Mouse (Mus musculus) lung, postnatal 0 days (tissue): ENCODE results near the gene Gm49373. TPM values are rescaled to one million over a fixed set of nuclear protein-coding genes. Genes with fewer than 3 reads are reported as not detected.

Experiments
- ATAC-seq: fragments of 200-750 bp; cut with Nextera tagmentation; 2 replicates; pipeline ENCODE4 v1.8.0; 2017; ENCODE audit warnings: moderate library complexity
- DNase-seq: peaks from one replicate; pipeline ENCODE4 v3.0.0-alpha.2; 2016; ENCODE audit warnings: low spot score
- H3K27ac ChIP-seq: fragments of 300-500 bp; sonication (generic); 2 replicates; pipeline ENCODE4 v1.5.1; 2014; ENCODE audit warnings: antibody characterized with exemption, mild to moderate bottlenecking, low read length, mixed read lengths
- H3K27me3 ChIP-seq: fragments of 300-500 bp; sonication (generic); replicated peaks from 2 replicates; pipeline ENCODE4 v1.6.1; 2014; ENCODE audit warnings: low read length, mixed read lengths; ENCODE audit not compliant: insufficient read depth
- H3K36me3 ChIP-seq: fragments of 300-500 bp; sonication (generic); 2 replicates; pipeline ENCODE4 v1.6.1; 2014; ENCODE audit warnings: low read length, mixed read lengths; ENCODE audit not compliant: insufficient read depth
- H3K4me1 ChIP-seq: fragments of 300-500 bp; sonication (generic); 2 replicates; pipeline ENCODE4 v1.6.1; 2014; ENCODE audit warnings: antibody characterized with exemption, low read depth, low read length, mixed read lengths; ENCODE audit not compliant: insufficient read depth
- H3K4me2 ChIP-seq: fragments of 300-500 bp; sonication (generic); replicated peaks from 2 replicates; pipeline ENCODE4 v1.6.1; 2014; ENCODE audit warnings: low read depth, mild to moderate bottlenecking, low read length, moderate library complexity, mixed read lengths
- H3K4me3 ChIP-seq: fragments of 300-500 bp; sonication (generic); 2 replicates; pipeline ENCODE4 v1.5.1; 2014; ENCODE audit warnings: low read depth, low read length
- H3K9ac ChIP-seq: fragments of 300-500 bp; sonication (generic); replicated peaks from 2 replicates; pipeline ENCODE4 v1.6.1; 2014; ENCODE audit warnings: low read depth, mild to moderate bottlenecking
- H3K9me3 ChIP-seq: fragments of 300-500 bp; sonication (generic); 2 replicates; pipeline ENCODE4 v1.6.1; 2016; ENCODE audit warnings: low read length, mixed read lengths
- CTCF ChIP-seq: IDR thresholded peaks from 2 replicates; pipeline ENCODE4 v1.5.1; 2016; ENCODE audit warnings: antibody characterized with exemption, mild to moderate bottlenecking
- EP300 ChIP-seq: IDR thresholded peaks from 2 replicates; pipeline ENCODE4 v1.6.1; 2016; ENCODE audit warnings: antibody characterized with exemption, mild to moderate bottlenecking, control low read depth
- WGBS: fragments of 180-500 bp; shearing (Covaris S2); extraction: QIAGEN DNeasy Blood & Tissue Kit; methylation state at CpG from one replicate; pipeline ENCODE4 v1.1.7; 2014; 5-methylcytosine and 5-hydroxymethylcytosine counted together
- polyA plus RNA-seq: library from polyadenylated mRNA; unstranded; fragments of >200 nt; fragmentation: Nextera tagmentation; extraction: Ambion mirVana; gene quantifications from 2 replicates; pipeline ENCODE4 v1.2.1, GENCODE M21; 2015

The Gm49373 gene
- polyA plus RNA-seq, 1 experiment from 2014 or later: 0.11 TPM

- WGBS: 76% methylated on average over 9 of the region's 9 CpGs
- H3K27me3 ChIP-seq: no peaks in the 10 kb centered on the region
- no peak overlapping the region for H3K27ac ChIP-seq
- no peak overlapping the region for H3K9ac ChIP-seq
- no peaks in the 10 kb centered on the region for H3K9me3 ChIP-seq
- no peak overlapping the region for H3K4me3 ChIP-seq
- no peaks in the 10 kb centered on the region for H3K4me1 ChIP-seq
- no peak for DNase-seq
- no peak overlapping the region for H3K4me2 ChIP-seq
- H3K36me3 ChIP-seq: peaks cover 70% of the 10 kb centered on the region
- no peak for ATAC-seq
- TF ChIP-seq CTCF (no peak), EP300 (no peak)
Observed at GRCm38 (mm10) chr9:21081127-21081526, 8.2 kb upstream of the Gm49373 start.

- Histone ChIP-seq H3K9ac (no peak overlapping the region), H3K4me3 (no peak overlapping the region), H3K4me1 (no peaks in the 10 kb centered on the region), H3K9me3 (no peaks in the 10 kb centered on the region), H3K36me3 (peaks cover 42% of the 10 kb centered on the region), H3K27ac (no peak overlapping the region), H3K27me3 (no peaks in the 10 kb centered on the region), H3K4me2 (no peak overlapping the region)
- WGBS: 76% methylated on average over 3 of the region's 3 CpGs
- TF ChIP-seq EP300 (no peak), CTCF (no peak)
- no peak for ATAC-seq
- DNase-seq: no peak
Observed at GRCm38 (mm10) chr9:21075625-21076024, 2.7 kb upstream of the Gm49373 start.

- Histone ChIP-seq H3K4me1 (no peaks in the 10 kb centered on the region), H3K9me3 (no peaks in the 10 kb centered on the region), H3K4me3 (no peak overlapping the region), H3K27ac (peak overlapping the region; percentile 63; the same call in 1 of the 2 replicates), H3K4me2 (0 out of 2 replicates have a peak overlapping the region, but pooled peaks have one; percentile 96), H3K27me3 (no peaks in the 10 kb centered on the region), H3K9ac (no peak overlapping the region), H3K36me3 (peaks cover 29% of the 10 kb centered on the region; the same call in 1 of the 2 replicates)
- no peak for DNase-seq
- no peak for ATAC-seq
- WGBS: 86% methylated on average over 1 of the region's 1 CpGs
- no peak for TF ChIP-seq CTCF
- no peak for TF ChIP-seq EP300
Observed at GRCm38 (mm10) chr9:21074173-21074572, 1.3 kb upstream of the Gm49373 start.

- no peak for DNase-seq
- Histone ChIP-seq H3K4me1 (no peaks in the 10 kb centered on the region), H3K9me3 (no peaks in the 10 kb centered on the region), H3K4me2 (peak overlapping the region; percentile 96), H3K27me3 (no peaks in the 10 kb centered on the region), H3K9ac (peak overlapping the region; percentile 65), H3K27ac (no peak overlapping the region), H3K4me3 (peak overlapping the region; percentile 69), H3K36me3 (peaks cover 17% of the 10 kb centered on the region; the same call in 1 of the 2 replicates)
- ATAC-seq: no peak
- 3% methylated on average over 4 of the region's 4 CpGs for WGBS
- no peak for TF ChIP-seq CTCF
Observed at GRCm38 (mm10) chr9:21072641-21073040, 255 bp downstream of the Gm49373 start.

GRCm38 (mm10) chr9:21067006-21067684 lies 5.8 kb downstream of the Gm49373 start, which contains the start of gene Zglp1:
Gene Zglp1 (minus strand): TSS chr9:21067093.
- no peaks in the 10 kb centered on the region for H3K36me3 ChIP-seq
- H3K27ac ChIP-seq: no peak within 1 kb of the TSS
- DNase-seq (no peak), ATAC-seq (no peak)
- no peak within 1 kb of the TSS for H3K4me2 ChIP-seq
- 85% methylated on average over 22 of the region's 27 CpGs for WGBS
- TF ChIP-seq EP300 (no peak), CTCF (no peak)
- H3K9ac ChIP-seq: no peak within 1 kb of the TSS
- no peaks in the 10 kb centered on the region for H3K4me1 ChIP-seq
- no peaks in the 10 kb centered on the region for H3K9me3 ChIP-seq
- H3K27me3 ChIP-seq: no peaks in the 10 kb centered on the region
- H3K4me3 ChIP-seq: no peak within 1 kb of the TSS

GRCm38 (mm10) chr9:21062928-21063327 lies 10.0 kb downstream of the Gm49373 start:
- DNase-seq (no peak), ATAC-seq (no peak)
- Histone ChIP-seq H3K4me3 (no peak overlapping the region), H3K4me1 (no peaks in the 10 kb centered on the region), H3K4me2 (no peak overlapping the region), H3K27ac (no peak overlapping the region), H3K9ac (no peak overlapping the region), H3K9me3 (no peaks in the 10 kb centered on the region), H3K36me3 (no peaks in the 10 kb centered on the region), H3K27me3 (no peaks in the 10 kb centered on the region)
- 85% methylated on average over 2 of the region's 2 CpGs for WGBS
- no peak for TF ChIP-seq CTCF
- no peak for TF ChIP-seq EP300
